Mouse (Mus musculus): ENCODE measurements around the gene Defb22.

DNA sequence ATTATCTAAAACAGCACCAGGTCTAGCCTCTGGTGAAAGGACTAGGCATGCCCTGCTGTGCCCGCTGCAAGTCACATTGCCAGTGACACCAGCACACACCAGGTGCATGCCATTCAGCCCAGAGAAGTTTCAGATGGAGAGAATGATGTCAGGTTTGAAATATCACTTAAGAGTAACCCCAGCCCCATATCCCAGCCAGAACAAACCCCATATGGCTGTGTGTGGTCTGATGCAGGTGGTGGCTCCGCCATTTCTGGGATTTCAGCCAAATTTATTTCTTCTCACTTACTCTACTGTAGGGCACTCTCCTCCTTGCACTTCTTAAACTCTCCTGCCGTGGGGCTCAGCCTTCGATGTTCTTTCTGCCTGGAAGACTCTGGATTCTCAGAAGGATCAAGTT is 26.1 kb upstream of the Defb22 start:
- TF ChIP-seq GATA1 (IDR thresholded peaks at IDR 0.05; ENCODE audit: borderline replicate concordance, low read length) (no peak), FLI1 (IDR thresholded peaks at IDR 0.05; ENCODE audit: low read length) (no peak)

All from megakaryocyte, embryonic 14.5 days (primary cell).